Mouse (Mus musculus) forelimb bud, embryonic 11.5 days (tissue): ENCODE results near the gene Ranbp3.
"Not testable (repeated sequence)": the region's sequence is repeated elsewhere in the genome, so short reads cannot be mapped to it uniquely, and the experiment has no call there.

Experiments used
- DNase-seq: peaks from one replicate; pipeline ENCODE4 v3.0.0-alpha.2; 2012; ENCODE audit warnings: low read depth, low spot score

The Ranbp3 gene

DNA sequence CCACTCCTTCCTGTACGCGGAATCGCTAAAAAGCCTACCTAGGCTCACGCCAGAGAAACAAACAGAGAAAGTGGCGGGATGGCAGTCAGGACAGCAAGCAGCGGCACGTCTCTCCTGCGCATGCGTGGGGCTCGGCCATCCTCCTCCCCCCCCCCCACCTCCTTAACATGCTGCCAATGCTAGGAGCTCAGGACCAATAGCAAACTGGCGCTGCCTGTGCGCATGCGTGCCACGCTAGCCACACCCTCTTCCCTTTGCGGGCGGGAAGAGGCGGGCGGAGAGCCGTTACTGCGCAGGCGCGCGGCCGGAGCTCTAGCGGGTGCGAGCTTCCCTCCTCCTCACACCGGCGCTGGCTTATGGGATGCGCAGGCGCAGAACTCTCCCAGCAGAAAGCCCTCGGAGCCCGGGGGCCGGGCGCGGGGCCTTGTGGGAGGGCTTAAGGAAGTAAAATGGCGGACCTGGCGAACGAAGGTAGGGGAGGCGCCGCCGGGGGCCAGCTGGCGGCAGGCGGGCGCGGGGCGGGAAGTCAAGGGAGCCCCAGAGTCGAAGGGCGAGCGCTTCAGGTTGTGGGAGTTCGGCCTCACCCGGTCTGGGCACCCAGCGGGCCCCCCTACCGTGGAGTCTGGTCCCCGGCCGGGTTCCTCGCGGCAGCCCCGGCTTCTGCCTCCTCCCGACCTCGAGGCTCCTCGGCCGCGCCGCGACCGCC, at the start of gene Ranbp3:
Ranbp3 (plus strand) TSS at position 354 of the 706 bp plus-strand sequence.
- peak; percentile 99 for DNase-seq

DNA sequence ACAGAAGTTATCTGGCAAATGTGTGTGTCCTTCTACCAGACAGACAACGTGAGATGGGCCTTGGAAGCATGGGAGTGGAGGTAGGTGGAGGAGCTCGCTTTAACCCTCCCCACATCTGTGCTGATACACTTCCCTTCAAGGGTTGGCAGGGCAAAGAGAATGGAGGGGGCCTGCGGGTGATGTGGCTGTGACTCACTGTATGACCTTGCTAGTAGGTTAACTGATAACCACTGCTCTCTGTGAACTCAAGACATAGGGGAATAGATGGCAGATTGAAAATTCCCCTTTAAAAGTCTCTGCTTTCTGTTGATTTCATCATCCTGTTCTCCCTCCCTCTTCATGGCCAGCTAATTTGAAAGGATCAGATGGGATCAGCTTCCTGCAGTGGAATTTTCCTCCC, 47.6 kb upstream of the Ranbp3 start:
- DNase-seq, result no peak

DNA sequence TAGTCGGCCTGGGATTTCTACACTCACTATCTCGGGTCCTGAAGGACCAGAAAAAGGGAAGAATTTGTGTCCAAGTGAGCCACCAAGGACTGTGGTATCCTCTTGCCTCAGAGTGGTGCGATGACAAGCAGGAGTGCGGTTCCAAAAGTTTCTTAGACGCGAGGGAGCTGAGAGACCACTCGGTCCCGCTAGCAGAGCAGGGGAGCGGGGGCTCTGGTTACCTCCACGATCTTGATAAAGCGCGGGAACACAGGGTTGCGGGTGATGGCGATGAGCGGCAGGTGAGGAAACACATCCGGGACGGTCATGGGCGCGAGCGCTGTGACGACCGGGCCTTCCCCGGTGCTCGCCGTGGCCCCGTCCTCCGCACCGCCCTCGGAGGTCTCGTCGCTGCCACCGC, 46.8 kb upstream of the Ranbp3 start:
- no peak for DNase-seq

DNA sequence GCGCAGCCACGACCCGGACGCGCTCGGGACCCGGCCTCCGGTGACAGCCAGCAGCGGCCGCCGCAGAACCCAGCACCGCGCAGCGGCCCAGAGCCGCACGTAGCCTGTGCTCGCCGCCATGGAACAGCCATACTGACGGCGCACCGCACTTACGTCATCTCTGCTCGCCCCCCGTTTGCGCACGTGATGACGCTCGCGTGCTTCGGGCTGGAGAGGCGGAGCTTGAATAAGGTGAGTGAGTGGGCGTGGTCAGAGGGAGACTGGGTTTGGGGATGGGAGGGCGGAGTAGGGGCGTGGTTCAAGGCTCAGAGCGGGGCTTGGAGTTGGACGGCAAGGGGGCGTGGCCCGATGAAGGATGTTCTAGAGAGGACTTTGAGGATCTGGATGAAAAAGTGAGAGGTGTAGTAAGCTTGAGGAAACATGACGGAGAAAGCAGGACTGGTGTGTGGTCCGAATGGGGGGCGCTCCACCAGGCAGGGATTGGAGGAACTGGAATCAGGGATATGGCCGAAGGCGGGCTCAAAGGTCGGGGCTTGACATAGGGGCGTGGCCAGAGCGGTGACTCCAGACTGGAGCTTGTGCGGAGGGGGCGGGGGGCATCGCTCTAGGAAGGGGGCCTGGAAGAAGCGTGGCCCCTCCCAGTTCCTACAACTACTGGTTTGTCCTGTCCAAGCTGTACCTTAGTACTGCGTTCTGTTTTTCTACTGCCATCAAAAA, 46.2 kb upstream of the Ranbp3 start, which contains the start of gene Lonp1:
Lonp1 (minus strand) TSS at position 134 of the 717 bp plus-strand sequence.
- peak; percentile 99 for DNase-seq

DNA sequence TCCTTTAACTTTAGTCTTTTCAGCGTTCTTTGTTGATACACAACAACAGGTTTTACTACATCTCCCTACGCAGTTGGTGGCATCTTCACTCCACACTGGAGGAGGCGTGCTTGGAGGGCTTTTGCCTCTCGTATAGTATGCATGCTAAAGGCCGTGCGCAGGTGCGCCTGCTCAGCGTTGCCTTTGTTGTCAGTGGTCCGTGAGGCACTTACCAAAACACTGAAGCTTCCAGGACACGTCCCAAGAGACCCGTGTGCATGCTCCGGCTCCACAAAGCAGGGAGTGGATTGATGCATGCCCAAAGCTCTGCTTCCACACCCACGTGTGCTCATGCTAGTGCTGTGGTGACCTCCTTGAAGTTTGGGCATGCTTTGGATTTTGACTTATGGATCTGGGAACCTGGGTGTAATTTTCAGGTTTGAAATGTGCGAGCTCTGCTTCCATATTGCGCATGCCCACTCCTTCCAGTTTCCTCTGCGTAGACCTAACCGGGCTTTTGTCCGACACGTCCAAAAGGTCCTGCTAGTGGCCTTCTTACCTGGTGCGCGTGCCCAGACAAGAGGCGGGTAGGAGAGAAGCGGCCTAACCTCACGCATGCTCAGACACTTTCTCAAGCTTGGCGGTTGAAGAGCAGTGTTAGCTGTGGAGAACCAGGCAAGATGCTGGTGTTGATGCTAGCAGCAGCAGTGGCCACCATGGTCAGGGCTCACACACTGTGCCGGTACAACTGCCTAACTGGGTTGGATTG, 45.4 kb upstream of the Ranbp3 start, which contains the start of gene Catsperd:
Catsperd (plus strand) TSS at position 614 of the 748 bp plus-strand sequence.
- peak; percentile 42 for DNase-seq

DNA sequence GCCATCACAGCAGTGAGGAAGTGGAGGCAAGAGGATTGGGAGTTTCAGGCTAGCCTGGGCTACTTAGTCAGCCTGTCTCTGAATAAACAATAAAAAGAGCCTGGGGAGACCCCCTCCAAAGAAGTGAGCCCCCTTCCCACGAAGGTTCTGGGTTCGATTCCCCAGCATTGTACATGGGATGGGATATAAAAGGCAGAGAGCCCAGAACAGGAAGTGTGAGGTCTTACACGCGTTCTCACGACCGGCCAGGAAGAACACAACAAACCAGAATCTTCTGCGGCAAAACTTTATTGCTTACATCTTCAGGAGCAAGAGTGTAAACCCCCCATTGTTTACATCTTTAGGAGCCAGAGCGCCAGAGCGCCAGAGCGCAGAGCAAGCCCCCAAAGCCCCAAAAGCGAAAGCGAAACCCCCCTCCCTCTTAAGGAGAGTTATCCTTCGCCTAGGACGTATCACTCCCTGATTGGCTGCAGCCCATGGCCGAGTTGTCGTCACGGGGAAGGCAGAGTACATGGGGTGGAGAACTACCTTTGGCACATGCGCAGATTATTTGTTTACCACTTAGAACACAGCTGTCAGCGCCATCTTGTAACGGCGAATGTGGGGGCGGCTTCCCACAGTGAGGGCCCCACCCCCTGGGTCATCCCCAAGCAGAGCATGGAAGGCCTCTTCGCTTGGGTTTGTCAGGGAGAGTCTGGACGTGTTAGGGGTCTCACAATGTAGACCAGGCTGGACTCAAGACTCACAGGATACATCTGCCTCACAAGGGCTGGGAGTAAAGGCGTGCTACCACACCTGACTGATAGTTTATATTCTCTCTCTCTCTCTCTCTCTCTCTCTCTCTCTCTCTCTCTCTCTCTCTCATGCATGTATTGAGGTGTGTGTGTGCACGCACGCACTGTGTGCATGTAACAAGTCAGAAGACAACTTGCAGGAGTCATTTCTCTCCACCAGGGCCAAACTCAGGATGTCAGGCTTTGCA, 43.0 kb upstream of the Ranbp3 start:
- DNase-seq, result not testable (repeated sequence)

DNA sequence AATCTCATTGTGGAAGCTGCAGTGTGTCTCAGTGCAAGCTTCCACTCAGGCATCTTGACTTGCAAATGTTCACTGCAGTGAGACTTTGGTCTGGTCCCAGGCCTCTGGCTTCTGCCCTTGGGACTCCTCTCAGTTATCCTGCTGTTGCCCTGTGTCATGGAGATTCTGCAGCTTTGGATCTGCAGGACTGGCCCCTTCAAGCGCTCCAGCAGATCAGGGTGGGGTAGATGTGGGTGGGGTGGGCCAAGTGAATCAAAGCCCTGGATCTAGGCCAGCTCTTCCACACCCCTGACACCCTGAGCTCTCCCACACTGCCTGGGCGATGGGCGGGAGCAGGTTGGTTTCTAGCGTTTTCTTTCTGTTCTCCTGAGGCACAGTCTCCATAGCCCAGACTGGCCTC, 41.3 kb upstream of the Ranbp3 start:
- no peak for DNase-seq

DNA sequence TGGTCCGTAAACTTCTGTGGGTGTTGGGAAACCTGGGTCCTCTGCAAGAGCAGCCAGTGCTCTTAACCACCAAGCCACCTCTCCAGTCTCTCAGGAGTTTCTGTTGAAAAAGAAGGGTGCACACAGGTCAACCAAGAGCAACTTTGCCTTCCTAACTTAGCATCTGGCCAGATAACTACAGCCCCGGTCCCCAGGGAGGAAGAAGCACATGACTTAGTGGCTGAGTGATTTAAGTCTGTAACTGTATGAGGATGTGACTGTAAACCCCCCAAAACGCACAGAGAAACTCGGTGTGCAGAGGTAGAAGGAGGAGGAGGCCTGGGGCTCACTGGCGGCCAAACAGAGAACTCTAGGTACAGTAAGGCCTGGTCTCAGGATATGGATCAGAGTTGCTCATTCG, 39.1 kb upstream of the Ranbp3 start:
- DNase-seq, result no peak

DNA sequence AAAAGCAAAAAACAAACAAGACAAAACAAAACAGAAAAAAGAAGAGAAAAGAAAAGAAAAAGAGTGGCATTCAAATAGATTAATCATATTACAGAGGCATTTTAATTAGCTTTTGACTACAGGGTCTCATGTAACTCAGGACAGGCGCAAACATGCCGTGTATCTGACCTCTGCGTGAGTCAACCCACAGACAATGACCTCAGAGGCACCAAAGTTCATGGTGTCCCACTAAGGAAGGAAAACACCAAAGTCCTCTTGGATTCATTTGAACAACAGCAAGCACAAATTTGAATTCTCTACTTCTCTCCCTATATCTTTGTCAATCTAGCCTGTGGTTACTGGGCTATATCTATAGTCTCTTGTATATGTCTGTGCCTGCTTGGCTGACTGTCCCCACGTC, 29.9 kb upstream of the Ranbp3 start:
- no peak for DNase-seq

DNA sequence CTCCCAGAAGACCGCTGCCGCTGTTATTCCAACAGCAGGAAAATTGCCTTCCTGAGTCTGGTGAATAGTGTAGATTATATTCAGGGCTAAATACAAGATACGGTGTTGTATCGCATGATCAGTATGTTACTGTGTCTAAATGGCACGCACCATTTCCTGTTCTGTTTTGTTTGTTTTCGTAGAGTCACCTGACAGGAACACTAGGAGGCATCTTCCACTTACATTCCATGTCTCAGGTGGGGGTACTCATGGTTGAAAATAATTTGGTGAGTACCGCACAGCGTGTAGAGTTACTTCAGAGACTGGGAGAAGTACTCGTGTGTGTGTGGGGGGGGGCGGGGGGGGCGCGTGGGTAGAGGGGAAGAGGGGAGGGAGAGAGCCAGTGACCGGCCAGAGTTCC, 25.5 kb upstream of the Ranbp3 start:
- no peak for DNase-seq

DNA sequence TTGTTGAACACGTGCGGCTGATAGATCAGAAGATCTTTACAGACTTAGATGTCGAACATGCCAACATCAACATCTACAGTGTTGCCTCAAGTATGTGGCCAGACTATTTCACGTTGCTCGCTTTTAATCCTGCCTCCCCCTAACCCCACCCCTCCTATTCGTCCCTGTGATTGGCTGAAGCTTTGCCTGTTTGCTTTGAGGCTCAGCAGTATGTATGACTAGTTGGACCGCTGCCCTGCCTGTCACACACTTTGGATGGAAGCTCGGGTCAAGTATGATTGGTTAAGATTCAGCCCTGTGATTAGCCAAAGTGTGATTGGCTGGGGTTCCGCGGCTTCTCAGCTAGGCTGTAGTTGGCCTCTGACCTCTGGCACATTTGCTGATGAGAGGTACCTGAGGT, 21.3 kb upstream of the Ranbp3 start:
- DNase-seq, result no peak

DNA sequence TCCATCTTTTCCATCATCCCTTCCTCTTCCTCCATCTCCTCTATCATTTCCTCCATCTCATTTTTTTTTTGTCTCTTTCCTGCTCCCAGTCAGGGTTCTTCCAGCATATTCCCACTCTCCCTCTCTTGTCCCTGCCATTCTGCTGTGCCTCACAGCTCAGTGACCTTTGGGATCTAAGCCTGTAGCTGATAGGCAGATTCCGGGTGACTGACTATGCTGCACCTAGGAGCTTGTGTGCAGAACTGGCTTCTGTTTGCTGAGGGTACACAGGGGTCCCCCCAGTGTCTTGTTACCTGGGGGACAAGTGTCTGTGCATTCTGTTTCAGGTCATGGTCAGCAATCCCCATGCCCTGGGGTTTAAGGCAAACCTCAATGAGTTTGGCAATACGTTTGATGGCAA, 18.3 kb upstream of the Ranbp3 start:
- no peak for DNase-seq

DNA sequence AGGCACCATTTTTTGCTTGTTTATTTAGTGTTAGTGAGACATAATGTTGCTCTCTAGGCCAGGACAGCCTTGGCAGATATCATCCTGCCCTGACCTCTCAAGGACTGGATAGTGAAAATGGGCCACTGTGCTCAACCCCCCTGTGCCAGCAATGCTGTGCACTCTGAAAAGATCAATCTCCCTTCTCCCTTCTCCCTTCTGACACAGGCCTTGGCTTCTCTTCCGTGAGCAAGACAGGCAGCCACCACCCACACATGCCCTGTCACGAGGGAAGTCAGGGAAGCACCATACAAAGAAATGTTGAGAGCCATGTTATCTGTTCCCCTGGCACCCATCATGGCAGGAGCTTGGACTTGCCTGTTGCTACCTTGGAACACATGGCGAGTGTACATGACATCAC, 17.8 kb upstream of the Ranbp3 start:
- no peak for DNase-seq

DNA sequence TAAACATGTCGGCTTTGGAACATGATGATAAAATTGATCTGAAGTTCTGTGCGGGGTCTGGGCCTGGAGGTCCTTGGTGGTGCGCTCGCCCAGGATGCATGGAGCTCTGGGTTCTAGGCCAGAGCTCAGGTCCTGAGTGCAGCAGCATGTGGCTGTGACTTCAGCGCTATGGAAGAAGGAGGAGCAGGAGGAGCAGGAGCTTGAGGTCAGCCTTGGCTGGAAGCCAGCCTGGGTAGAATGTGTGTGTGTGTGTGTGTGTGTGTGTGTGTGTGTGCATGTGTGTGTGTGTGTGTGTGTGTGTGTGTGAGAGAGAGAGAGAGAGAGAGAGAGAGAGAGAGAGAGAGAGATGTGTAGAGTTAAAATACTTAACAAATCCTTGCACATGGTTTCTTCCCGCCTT, 16.9 kb upstream of the Ranbp3 start:
- DNase-seq, result no peak

DNA sequence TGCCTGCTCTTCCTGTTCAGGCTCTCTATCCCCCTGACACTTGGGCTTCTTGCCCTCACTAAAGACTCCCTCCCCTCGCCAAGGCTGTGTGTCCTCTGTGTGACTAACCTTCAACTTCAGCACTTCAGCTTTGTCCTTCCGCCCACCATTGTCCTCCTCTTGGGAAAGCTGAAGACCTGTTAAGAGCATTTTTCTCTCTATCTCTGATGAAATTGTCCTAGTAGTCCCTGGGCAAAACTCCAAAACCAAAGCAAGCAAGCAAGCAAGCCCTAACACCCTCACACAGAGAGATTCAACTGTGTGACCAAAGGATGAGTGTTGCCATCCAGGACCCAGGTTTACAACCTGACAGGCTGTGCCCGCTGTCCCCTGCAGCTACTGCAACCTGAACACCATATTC, 9.4 kb upstream of the Ranbp3 start:
- no peak for DNase-seq

DNA sequence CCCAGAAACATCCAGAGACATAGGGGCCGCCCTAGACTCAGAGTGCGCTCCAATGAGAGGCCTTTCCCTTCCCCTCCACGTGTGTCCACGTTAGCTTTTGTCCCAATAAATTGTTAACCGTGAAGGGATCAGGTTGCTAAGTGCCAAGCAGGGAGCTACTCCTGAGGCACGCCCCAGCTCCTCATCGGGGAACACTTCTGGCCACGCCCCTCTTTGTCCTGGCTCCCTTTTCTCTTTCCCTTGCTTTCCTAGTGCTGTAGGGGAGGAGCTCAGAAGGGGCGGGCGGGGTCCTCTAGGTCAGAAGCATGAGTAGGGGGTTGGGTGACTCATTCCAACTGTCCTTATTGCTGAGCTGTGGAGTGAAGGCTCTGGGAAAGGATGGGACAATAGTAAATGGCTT, 8.8 kb upstream of the Ranbp3 start:
- DNase-seq, result peak; percentile 59

DNA sequence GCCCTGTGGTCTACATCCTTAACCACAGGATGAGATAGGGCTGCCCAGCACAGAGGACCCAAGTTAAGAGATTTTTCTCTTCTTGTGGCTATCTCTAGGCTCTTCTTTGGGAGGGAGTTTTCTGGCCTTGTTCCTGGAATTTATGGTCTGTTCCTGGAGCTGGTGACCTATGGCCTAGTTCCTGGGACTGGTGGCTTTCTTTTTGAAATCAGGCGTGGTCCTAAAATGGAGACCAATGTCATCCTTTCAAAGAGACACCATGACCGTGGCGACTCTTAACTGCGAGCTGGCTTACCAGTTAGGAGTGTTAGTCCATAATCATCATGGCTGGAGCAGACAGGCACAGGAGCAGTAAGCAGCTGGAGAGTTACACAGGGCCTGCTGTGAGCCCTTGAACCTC, 6.7 kb upstream of the Ranbp3 start:
- DNase-seq, result no peak

DNA sequence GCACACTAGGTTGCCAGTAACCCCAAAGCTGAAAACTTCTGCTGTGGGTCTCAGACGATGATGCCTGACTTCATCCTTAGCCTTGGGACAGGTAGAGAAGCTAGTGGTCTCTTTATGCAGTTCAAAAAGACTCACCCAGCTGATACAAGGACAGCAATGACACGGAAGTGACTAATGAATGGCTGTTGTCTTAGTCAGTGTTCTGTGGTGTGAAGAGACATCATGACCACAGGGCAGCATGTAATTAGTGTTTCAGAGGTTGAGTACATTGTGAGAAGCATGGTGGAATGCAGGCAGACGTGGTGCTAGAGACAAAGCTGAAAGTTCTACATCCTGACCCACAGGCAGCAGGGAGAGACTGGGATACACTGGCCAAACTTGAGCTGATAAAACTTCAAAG, 5.5 kb upstream of the Ranbp3 start:
- DNase-seq, result no peak

DNA sequence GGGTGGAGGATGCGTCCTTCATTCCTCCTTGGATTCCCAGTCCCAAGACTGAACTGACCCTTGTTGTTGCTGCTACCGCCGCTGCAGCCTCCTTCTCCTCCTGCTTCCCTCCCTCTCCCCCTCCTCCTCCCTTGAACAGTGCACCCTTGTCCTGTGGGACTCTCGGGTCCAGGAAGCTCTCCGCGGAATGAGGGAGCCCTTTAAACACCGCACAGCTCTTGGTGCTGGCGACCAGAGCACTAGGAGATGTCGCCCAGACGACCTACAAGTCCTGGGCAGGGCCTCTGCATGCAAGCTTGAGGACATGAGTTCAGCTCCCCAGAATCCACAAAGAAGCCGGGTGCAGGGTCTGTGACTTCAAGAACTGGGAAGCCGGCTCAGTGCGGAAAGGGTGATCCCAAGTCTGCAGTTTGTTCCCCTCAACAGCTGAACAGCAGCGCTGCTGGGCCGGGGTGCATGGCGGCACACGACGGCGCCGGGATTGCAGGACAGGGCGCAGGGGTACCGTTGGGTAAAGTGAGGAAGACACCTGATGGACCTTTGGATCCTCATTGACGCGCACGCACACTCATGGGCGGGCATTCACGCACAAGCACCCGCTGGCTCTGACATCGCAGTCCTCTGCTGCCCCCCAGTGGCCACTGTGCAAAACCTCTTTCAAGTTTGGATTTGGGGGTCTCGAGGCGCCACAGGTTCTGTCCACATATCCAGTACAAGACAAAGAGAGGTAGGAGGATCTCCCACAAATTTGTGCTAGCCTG, 4.5 kb upstream of the Ranbp3 start:
- DNase-seq, result peak; percentile 83

DNA sequence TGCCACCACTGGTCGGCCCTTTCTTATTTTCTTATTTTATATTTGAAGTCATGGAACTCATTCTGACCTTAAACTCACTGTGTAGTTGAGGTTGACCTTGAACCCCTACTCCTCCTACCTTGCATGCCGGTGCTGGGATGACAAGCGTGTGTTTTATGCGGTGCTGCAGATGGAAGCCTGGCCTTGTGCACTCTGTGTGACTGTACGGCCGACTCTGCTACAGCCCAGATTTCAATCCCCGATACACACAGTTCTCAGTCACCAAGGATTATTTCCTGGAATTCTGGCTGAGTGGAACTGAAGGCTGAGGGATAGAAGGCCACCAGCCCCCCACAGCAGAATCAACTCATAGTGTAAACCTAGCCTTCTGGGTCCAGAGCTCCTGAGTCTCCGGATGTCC, 3.3 kb upstream of the Ranbp3 start:
- no peak for DNase-seq
